9 mouse cellular contexts compared by ENCODE assay signal in the genomic region with DNA sequence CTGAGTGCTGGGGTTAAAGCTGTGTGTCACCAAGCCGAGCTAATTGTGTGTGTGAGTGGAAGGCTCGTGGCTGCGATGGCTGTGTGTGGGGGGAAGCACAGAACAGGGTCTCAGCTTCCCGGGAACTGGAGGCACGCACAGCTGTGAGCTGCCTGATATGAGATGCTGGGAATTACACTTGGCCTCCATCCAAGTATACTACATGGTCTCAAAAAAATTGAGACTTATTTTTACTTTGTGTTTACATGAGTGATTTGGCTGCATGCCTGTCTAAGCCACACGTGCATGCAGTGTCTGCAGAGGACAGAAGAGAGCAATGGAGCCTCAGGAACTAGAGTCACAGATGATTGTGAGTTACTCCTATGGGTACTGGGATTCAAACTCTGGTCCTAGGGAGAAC. TPM values are rescaled to one million over a fixed set of nuclear protein-coding genes. Genes with fewer than 3 reads are reported as not detected.
DNase-seq lines count a peak whose midpoint lies in the region; ATAC-seq and TF ChIP-seq lines count a peak whose summit lies in the region.
"Had no signal": no experiment of that assay in that cellular context is flagged by ENCODE, and none has a peak within 500 bp of the region (broad histone marks: within the 10 kb centered on the region; RNA-seq: fewer than 3 reads in every experiment).

No protein-coding gene starts in this region.

- WGBS in limb, embryonic 13.5 days: 17% methylated on average over 6 of the region's 6 CpGs
- 9% methylated on average over 6 of the region's 6 CpGs for WGBS in stomach, embryonic 15.5 days

- no peak overlapping the region for H3K4me3 ChIP-seq in limb, embryonic 13.5 days
- no peak overlapping the region for H3K4me3 ChIP-seq in stomach, embryonic 15.5 days (replicated peaks)
- H3K4me3 ChIP-seq in left cerebral cortex, adult 2 months: no peak overlapping the region

- intact Hi-C loops in left cerebral cortex, adult 2 months (cut with DNase I): no loop called here

- no peak overlapping the region for H3K4me2 ChIP-seq in limb, embryonic 13.5 days (replicated peaks)
- no peak overlapping the region for H3K4me2 ChIP-seq in stomach, embryonic 15.5 days

- H3K4me1 ChIP-seq in limb, embryonic 13.5 days: peaks cover 17% of the 10 kb centered on the region
- 0 out of 2 replicates have a peak, but pooled peaks cover 9% of the 10 kb centered on the region for H3K4me1 ChIP-seq in stomach, embryonic 15.5 days

- no peaks in the 10 kb centered on the region for H3K9me3 ChIP-seq in limb, embryonic 13.5 days
- no peaks in the 10 kb centered on the region for H3K9me3 ChIP-seq in stomach, embryonic 15.5 days

- H3K27me3 ChIP-seq in limb, embryonic 13.5 days: no peaks in the 10 kb centered on the region
- no peaks in the 10 kb centered on the region for H3K27me3 ChIP-seq in stomach, embryonic 15.5 days (replicated peaks)

- ATAC-seq in limb, embryonic 13.5 days (ENCODE audit: low FRiP score, low read depth): peak; percentile 80
- peak; percentile 84 for ATAC-seq in stomach, embryonic 15.5 days (ENCODE audit: insufficient read depth, low FRiP score, low read depth)

- peak overlapping the region; percentile 1; the same call in 1 of the 2 replicates for H3K27ac ChIP-seq in limb, embryonic 13.5 days
- H3K27ac ChIP-seq in stomach, embryonic 15.5 days: peak overlapping the region; percentile 65; the same call in 1 of the 2 replicates
- no peak overlapping the region for H3K27ac ChIP-seq in left cerebral cortex, adult 2 months
- H3K27ac ChIP-seq: macrophage had no signal

- peaks cover 37% of the 10 kb centered on the region for H3K36me3 ChIP-seq in limb, embryonic 13.5 days
- peaks cover 28% of the 10 kb centered on the region for H3K36me3 ChIP-seq in stomach, embryonic 15.5 days

- TF ChIP-seq CTCF in left cerebral cortex, adult 2 months (IDR thresholded peaks at IDR 0.05): no peak

- no peak overlapping the region for H3K9ac ChIP-seq in limb, embryonic 13.5 days
- no peak overlapping the region for H3K9ac ChIP-seq in stomach, embryonic 15.5 days

- DNase-seq in heart, adult 18-20 months: peak; percentile 36 to 41
- DNase-seq in heart, adult 11 months: no peak
- peak; percentile 47 for DNase-seq in retina, postnatal 1 day
- no peak for DNase-seq in retina, embryonic 14.5 days (ENCODE audit: low spot score)
- no peak for DNase-seq in spleen, adult 12 weeks (ENCODE audit: low spot score)
- DNase-seq in left cerebral cortex, adult 2 months (ENCODE audit: extremely low spot score in 1 of 2, low spot score in 2 of 2): no peak

RNA-seq across cellular contexts. Expression of a gene that starts 9.4 kb away (rescaled TPM):
- total RNA-seq in heart, adult 18-20 months (2021): 10 to 100 TPM; 57.6 to 65.2 TPM
- polyA plus RNA-seq in limb, embryonic 13.5 days (2015; fragmentation: Nextera tagmentation; extraction: Ambion mirVana): 218 and 231 TPM in 2 replicates
- 136 and 149 TPM in 2 replicates for polyA plus RNA-seq in stomach, embryonic 15.5 days (2015; fragmentation: Nextera tagmentation; extraction: Ambion mirVana)
- 100 to 1,000 TPM; 177 to 178 TPM for total RNA-seq in left cerebral cortex, adult 2 months (2021)

RNA-seq across cellular contexts. Expression of a gene that starts 9.7 kb away (rescaled TPM):
- total RNA-seq in heart, adult 18-20 months (2021): 1 to 10 TPM; 7.1 to 8.3 TPM
- 49.0 and 49.8 TPM in 2 replicates for polyA plus RNA-seq in limb, embryonic 13.5 days (2015; fragmentation: Nextera tagmentation; extraction: Ambion mirVana)
- 41.2 and 46.2 TPM in 2 replicates for polyA plus RNA-seq in stomach, embryonic 15.5 days (2015; fragmentation: Nextera tagmentation; extraction: Ambion mirVana)
- 10 to 100 TPM; 50.3 to 55.7 TPM for total RNA-seq in left cerebral cortex, adult 2 months (2021)

RNA-seq across cellular contexts. Expression of a gene that starts 51.2 kb away (rescaled TPM):
- total RNA-seq in heart, adult 18-20 months (2021): under 1 TPM; 0.47 to 0.87 TPM
- 1.8 and 3.3 TPM in 2 replicates for polyA plus RNA-seq in limb, embryonic 13.5 days (2015; fragmentation: Nextera tagmentation; extraction: Ambion mirVana)
- 1.7 and 1.8 TPM in 2 replicates for polyA plus RNA-seq in stomach, embryonic 15.5 days (2015; fragmentation: Nextera tagmentation; extraction: Ambion mirVana)
- 1 to 10 TPM; 1.9 TPM for total RNA-seq in left cerebral cortex, adult 2 months (2021)

RNA-seq across cellular contexts. Expression of a gene that starts 51.3 kb away (rescaled TPM):
- total RNA-seq in heart, adult 18-20 months (2021): 10 to 100 TPM; 86.2 to 86.6 TPM
- 213 and 222 TPM in 2 replicates for polyA plus RNA-seq in limb, embryonic 13.5 days (2015; fragmentation: Nextera tagmentation; extraction: Ambion mirVana)
- 178 and 194 TPM in 2 replicates for polyA plus RNA-seq in stomach, embryonic 15.5 days (2015; fragmentation: Nextera tagmentation; extraction: Ambion mirVana)
- 100 to 1,000 TPM; 194 to 222 TPM for total RNA-seq in left cerebral cortex, adult 2 months (2021)

Comparison
In these comparisons a context has a peak if more than half of its experiments do, and no peak if none do; other contexts are left out.
1. DNase-seq: peak in heart, adult 18-20 months (2 of 2) and retina, postnatal 1 day (single experiment); none in heart, adult 11 months (single experiment), retina, embryonic 14.5 days (single experiment), spleen, adult 12 weeks (single experiment) and left cerebral cortex, adult 2 months (0 of 2).
2. RNA of a gene that starts 9.7 kb away (total RNA-seq): 50.3 to 55.7 TPM in left cerebral cortex, adult 2 months; 7.1 to 8.3 TPM in heart, adult 18-20 months; every median in the first group is over 4 times any median in the second.